Mouse (Mus musculus) spleen, adult 12 weeks (tissue): ENCODE results near the gene Trap1a.
"Not testable (repeated sequence)": the region's sequence is repeated elsewhere in the genome, so short reads cannot be mapped to it uniquely, and the experiment has no call there.

Source experiments
- DNase-seq: peaks from one replicate; pipeline ENCODE4 v3.0.0; 2022; ENCODE audit warnings: low spot score

Trap1a gene

GRCm38 (mm10) chrX:139333263-139333994, at the start of gene Trap1a:
TSS of gene Trap1a (plus strand) at chrX:139333683.
- no peak for DNase-seq

DNA sequence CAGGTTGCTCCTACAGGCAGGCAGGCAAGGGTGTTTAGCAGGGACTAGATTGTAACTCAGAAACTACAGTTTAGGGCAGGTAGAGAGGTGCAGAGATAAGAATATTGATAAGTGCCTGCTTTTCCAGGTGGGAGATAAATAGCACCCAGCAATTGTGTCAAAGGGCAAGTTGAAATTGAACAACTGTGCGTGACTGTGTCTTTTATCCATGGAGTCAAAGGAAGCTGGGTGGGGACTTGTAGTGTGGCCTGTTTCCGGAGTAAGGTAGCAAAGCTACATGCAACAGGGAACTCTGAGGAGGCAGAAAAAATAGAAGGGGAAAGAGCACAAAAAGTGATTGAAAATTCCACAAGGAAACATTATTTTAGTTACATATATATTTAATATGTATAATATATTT, 40.4 kb upstream of the Trap1a start:
- DNase-seq = no peak

DNA sequence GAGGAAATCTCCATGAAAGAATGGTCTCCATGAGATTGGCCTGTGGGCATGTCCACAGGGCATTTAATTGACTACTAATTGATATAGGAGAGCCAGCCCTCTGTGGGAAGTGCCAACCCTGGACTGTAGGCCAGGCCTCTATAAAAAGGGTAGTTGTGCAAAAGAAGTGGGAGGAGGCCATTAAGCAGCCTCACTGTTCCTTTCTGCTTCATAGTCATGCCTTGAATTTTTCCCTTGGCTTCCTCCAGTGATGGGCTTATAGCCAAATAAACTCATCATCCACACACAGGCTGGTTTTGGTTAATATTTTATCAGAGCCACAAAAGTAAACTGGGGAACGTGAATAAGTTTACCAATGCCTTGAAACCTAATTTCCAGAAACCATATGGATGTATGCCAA, 38.2 kb upstream of the Trap1a start:
- no peak for DNase-seq

- not testable (repeated sequence) for DNase-seq
These were observed 16.1 kb upstream of the Trap1a start for GRCm38 (mm10) chrX:139317356-139317755.

DNA sequence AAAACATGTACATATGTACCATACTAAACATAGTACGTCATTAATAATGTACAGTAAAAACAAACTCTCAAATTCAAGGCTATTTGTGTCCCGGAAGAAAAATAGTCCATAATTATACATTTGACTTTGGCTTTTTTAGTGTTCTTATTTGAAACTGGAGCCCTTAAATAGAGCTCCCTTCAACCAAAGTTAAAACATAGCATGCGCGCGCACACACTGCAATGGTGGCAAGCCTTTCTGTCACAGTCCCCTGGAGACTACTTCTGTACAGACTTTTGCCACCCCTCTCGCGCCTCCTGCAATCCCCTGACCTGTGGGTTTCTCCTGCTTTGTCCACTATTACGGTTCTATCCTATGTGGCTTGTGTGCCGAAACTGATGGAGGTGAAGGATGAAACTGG, 900 bp upstream of the Trap1a start:
- no peak for DNase-seq

DNA sequence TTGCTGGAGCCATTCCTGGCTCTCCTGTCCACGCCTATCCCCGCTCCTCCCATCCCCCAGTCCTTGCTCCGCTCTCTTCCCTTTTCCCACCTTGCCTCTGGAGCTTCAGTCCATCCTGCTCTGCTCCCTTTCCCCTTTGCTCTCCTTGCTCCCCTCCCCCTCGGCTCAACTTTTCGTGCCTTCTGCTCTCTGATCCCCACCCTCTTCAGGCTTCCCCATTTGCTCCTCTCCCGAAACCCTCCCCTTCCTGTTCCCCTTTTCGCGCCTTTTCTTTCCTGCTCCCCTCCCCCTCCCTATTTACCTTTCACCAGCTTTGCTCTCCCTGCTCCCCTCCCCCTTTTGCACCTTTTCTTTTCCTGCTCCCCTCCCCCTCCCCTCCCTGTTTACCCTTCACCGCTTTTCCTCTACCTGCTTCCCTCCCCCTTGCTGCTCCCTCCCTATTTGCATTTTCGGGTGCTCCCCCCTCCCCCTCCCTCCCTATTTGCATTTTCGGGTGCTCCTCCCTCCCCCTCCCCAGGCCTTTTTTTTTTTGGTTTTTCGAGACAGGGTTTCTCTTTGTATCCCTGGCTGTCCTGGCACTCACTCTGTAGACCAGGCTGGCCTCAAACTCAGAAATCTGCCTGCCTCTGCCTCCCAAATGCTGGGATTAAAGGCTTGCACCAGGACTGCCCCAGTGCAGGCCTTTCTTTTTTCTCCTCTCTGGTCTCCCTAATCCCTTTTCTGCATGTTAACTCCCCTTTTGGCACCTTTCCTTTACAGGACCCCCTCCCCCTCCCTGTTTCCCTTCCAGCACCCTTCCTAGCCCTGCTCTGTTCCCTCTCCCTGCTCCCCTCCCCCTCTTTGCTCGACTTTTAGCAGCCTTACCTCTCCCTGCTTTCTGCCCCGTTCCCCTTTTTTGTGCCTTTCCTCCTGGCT, 1.3 kb downstream of the Trap1a start:
- DNase-seq = no peak

DNA sequence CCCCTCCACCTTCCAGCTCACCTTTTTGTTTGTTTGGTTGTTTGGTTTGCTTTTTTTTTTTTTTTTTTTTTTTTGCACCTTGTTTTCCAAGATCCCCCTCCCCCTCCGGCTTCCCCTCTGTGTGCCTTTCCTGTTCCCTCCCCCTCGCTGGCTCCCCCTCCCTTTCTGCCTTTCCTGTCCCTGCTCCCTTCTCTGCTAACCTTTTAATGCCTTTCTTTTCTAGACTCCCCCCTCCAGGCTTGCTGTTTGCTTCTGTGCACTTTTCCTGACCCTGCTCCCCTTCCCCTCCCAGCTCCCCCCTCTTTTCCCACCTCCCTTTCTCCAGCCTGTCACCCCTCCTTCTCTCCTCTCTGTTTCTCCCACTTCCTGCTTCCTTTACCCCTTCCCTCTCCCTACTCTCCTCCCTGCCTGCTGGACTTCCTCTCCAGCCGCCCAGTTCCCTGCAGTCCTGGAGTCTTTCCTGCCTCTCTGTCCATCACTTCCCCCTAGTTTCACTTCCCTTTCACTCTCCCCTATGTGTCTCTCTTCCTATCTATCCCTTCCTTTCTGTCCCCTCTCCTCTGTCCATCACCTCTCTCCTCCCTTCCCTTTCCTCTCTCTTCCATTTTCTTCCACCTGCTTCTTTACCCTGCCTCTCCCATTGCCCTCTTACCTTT, 2.1 kb downstream of the Trap1a start:
- no peak for DNase-seq

DNA sequence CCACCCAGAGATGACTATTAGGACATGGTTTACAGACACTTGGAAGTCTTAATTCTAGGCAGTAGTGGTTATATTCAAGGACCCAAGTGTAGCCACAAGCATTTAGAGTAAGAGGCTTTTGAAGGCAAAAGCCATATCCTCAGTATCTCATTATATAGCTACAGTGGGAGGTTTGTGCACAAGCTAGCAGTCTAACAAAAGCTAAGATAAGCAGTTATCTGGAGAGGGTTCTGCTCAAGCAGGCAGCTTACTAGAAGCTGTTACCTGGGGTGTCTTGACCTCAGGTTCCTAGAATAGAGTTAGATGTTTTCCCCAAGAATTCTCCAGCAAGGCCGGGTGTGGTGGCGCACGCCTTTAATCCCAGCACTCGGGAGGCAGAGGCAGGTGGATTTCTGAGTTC, 6.1 kb downstream of the Trap1a start:
- DNase-seq = no peak

DNA sequence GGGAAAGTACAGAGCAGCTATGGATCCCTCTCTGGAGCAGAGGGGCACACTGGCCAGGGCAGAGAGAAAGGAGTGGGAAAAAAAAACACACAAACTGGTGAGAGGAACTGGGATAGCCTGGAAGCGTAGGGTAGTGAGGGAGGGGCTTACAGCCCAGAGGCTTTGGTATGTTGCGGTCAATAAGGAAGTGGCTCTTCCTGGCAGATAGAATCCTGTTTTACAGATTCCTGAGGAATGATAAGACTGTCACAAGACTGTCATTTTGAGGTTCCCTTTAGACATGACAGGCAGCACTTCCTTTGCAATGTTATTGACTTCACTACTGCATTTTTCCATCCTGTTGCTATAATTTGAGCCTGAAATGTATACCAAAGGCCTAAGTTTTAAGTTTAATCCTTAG, 7.7 kb downstream of the Trap1a start:
- no peak for DNase-seq

DNA sequence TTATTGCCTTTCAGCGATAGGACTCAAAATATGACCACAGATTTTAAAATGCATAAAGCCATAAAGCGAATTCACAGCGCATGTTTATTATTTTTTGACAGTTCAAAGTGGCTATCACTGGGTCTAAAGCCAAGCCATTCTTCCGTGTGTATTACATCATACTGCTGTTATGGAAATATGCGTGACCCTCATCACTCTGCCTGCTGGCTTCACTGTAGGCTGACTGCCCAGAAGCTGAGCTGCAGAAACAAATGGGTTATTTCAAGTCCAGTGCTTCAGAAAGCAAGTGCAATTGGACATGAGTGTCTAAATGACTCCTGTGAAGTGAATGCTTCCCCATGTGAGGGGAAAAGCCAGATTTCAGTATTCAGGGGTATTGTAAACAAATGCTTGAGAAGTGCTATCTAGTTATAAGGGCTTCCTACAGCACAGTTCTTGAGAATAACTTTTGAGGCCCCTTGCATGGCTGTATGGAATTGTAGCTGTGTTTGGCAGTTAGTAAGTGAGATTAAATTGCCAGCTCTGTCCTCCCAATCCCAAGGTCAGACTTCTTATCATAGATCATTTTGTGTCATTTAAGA, 18.8 kb downstream of the Trap1a start:
- DNase-seq = no peak

- DNase-seq = no peak
These were observed 24.3 kb downstream of the Trap1a start for GRCm38 (mm10) chrX:139357639-139358260.

DNA sequence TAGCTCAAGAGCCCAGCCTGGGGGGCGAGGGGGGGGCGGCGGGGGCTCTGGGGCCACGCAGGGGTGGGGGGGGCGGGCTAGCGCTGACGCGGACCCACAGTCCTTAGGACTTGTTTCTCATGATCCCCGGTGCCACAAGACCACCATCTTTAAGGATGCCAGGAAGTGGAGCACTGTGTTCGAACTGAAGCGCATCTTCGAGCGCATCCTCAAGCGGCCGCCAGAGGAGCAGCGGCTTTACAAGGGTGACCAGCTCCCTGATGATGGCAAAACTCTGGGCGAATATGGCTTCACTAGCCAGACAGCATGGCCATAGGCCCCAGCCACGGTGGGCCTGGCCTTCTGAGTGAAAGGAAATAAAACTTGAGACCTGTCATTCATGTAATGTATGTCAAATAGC, 24.9 kb downstream of the Trap1a start:
- DNase-seq = no peak

GRCm38 (mm10) chrX:139366837-139367528, 33.5 kb downstream of the Trap1a start:
- DNase-seq = no peak

DNA sequence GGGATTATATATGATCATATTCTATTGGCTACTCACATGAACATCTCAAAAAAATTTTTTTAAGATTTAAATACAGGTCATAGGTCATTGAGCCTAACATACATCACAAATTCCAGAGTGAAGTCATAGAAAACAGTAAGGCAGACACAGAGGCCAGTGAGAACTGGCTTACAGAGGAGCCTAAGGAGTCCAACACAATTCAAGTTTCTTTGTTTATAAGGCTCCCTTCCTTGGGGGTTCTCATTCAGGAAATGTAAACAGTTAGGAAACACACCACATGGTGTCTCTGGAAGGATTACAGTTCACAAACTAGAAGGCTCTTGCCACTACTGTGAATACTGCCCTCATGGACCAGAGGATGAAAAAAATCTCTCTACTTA, 34.0 kb downstream of the Trap1a start:
- no peak for DNase-seq

- DNase-seq = no peak
These were observed 35.6 kb downstream of the Trap1a start for GRCm38 (mm10) chrX:139369122-139369521.

DNA sequence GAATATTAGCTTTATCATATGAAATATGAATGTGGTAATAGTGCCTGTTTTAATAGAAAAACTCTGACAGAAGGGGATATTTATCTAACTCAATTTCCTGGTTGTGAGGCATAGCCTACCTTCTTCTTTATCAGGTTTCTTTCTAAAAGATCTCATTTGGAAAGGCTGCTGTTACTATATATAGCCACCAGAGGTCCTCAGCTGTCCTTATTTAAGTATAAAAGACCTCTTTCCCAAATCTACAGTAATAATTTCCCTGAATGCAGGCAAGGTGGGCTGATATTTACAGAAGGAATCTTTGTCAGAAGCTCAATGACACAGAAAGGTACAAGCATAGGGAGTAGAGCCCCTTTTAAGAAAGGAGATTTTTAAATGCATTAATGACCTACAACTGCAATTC, 39.2 kb downstream of the Trap1a start:
- no peak for DNase-seq
